In the genomic region with DNA sequence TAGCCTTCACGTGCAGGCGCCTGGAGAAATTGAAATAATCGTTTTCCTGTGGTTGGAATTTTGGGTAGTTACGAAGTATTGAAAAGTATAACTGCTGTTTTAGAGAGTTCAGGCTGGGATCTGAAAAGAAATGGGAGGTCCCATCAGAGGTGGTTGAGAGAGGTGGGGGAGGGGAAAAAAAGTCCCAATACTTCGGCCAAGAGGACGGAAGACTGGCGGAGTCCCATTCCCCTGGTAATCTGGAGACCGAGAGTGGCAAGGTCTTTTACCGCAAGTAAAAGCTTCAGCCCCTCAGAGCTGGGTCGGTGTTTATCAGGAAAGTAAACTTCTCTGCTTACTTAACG, we compare ENCODE assay signal across 8 mouse cellular contexts. TPM values are rescaled to one million over a fixed set of nuclear protein-coding genes. Genes with fewer than 3 reads are reported as not detected.
A peak's percentile ranks its signal among the peaks of the same experiment; 100 is the strongest.
DNase-seq lines count a peak whose midpoint lies in the region; ATAC-seq and TF ChIP-seq lines count a peak whose summit lies in the region.

No protein-coding gene starts in this region.

- no peaks in the 10 kb centered on the region for H3K9me3 ChIP-seq in lung, postnatal 0 days (ENCODE audit: low read length)
- H3K9me3 ChIP-seq in limb, embryonic 12.5 days, result no peaks in the 10 kb centered on the region

- no peak overlapping the region for H3K9ac ChIP-seq in lung, postnatal 0 days (replicated peaks; ENCODE audit: low read depth)
- no peak overlapping the region; the same call in 1 of the 2 replicates for H3K9ac ChIP-seq in limb, embryonic 12.5 days (replicated peaks)

- peak; percentile 28 for DNase-seq in CD4-positive, CD25-positive, alpha-beta regulatory T cell, adult 2 months (ENCODE audit: low read depth, low spot score)
- DNase-seq in lung, postnatal 0 days (ENCODE audit: low spot score), result no peak
- no peak for DNase-seq in lung, postnatal 25 days (ENCODE audit: low spot score)
- DNase-seq in cerebellum, adult 11-12 months, result no peak
- no peak for DNase-seq in spleen, postnatal 14 days (ENCODE audit: low spot score in 2 of 2)

- peak overlapping the region; percentile 39 for H3K4me3 ChIP-seq in lung, postnatal 0 days (ENCODE audit: low read depth, low read length)
- H3K4me3 ChIP-seq in limb, embryonic 12.5 days (replicated peaks), result peak overlapping the region; percentile 40
- H3K4me3 ChIP-seq in small intestine, adult 2 months (ENCODE audit: low read depth, low read length), result peak overlapping the region; percentile 68

- H3K4me1 ChIP-seq in lung, postnatal 0 days (ENCODE audit: insufficient read depth, low read depth, low read length), result peaks cover 11% of the 10 kb centered on the region; the same call in 1 of the 2 replicates
- peaks cover 19% of the 10 kb centered on the region for H3K4me1 ChIP-seq in limb, embryonic 12.5 days (replicated peaks)
- peaks cover 5% of the 10 kb centered on the region; the same call in 1 of the 2 replicates for H3K4me1 ChIP-seq in small intestine, adult 2 months (ENCODE audit: control insufficient read depth, insufficient read depth, insufficient read length, low read length)

- TF ChIP-seq EP300 in lung, postnatal 0 days (IDR thresholded peaks at IDR 0.05), result no peak

- no peak for TF ChIP-seq POLR2A in small intestine, adult 2 months (IDR thresholded peaks at IDR 0.05; ENCODE audit: low read depth, low read length)

- no peak for ATAC-seq in CD4-positive, CD25-positive, alpha-beta regulatory T cell, adult 4 months
- ATAC-seq in lung, postnatal 0 days, result no peak
- ATAC-seq in limb, embryonic 12.5 days (ENCODE audit: insufficient number of reproducible peaks, insufficient read depth, low FRiP score, low TSS enrichment, low read depth), result no peak

- H3K4me2 ChIP-seq in lung, postnatal 0 days (replicated peaks; ENCODE audit: low read depth, low read length), result peak overlapping the region; percentile 82
- peak overlapping the region; percentile 69 for H3K4me2 ChIP-seq in limb, embryonic 12.5 days

- H3K27me3 ChIP-seq in lung, postnatal 0 days (replicated peaks; ENCODE audit: insufficient read depth, low read length), result no peaks in the 10 kb centered on the region
- H3K27me3 ChIP-seq in limb, embryonic 12.5 days, result peaks cover 52% of the 10 kb centered on the region
- no peaks in the 10 kb centered on the region for H3K27me3 ChIP-seq in small intestine, adult 2 months (ENCODE audit: control insufficient read depth, insufficient read depth, low read length)

- no peak overlapping the region for H3K27ac ChIP-seq in lung, postnatal 0 days (ENCODE audit: low read length)
- no peak overlapping the region for H3K27ac ChIP-seq in limb, embryonic 12.5 days
- no peak overlapping the region for H3K27ac ChIP-seq in small intestine, adult 2 months (ENCODE audit: insufficient read depth, low read depth, low read length)

- no peaks in the 10 kb centered on the region for H3K36me3 ChIP-seq in lung, postnatal 0 days (ENCODE audit: insufficient read depth, low read length)
- no peaks in the 10 kb centered on the region for H3K36me3 ChIP-seq in limb, embryonic 12.5 days
- H3K36me3 ChIP-seq in small intestine, adult 2 months (ENCODE audit: control insufficient read depth, insufficient read depth, low read length), result no peaks in the 10 kb centered on the region

- no peak for TF ChIP-seq CTCF in lung, postnatal 0 days (IDR thresholded peaks at IDR 0.05)
- TF ChIP-seq CTCF in small intestine, adult 2 months (IDR thresholded peaks at IDR 0.05; ENCODE audit: extremely low read depth, insufficient read length, insufficient replicate concordance, low read depth, low read length), result no peak

- WGBS in lung, postnatal 0 days, result 2% methylated on average over 11 of the region's 11 CpGs
- WGBS in limb, embryonic 12.5 days, result 2% methylated on average over 11 of the region's 11 CpGs
- 15% methylated on average over 11 of the region's 11 CpGs for WGBS in small intestine, adult 2 months

RNA-seq across cellular contexts. Expression of a gene that starts 7.6 kb away (rescaled TPM):
- polyA plus RNA-seq in CD4-positive, CD25-positive, alpha-beta regulatory T cell, adult 4 months (2017; shearing (Covaris generic)), result not detected
- not detected in 2 replicates for polyA plus RNA-seq in lung, postnatal 0 days (2015; fragmentation: Nextera tagmentation; extraction: Ambion mirVana)
- not detected in 2 replicates for polyA plus RNA-seq in limb, embryonic 12.5 days (2016; fragmentation: Nextera tagmentation; extraction: Ambion mirVana)
- polyA plus RNA-seq in small intestine, adult 2 months (2012; rRNA removed), result not detected in 2 replicates

RNA-seq across cellular contexts. Expression of a gene that starts 24.1 kb away (rescaled TPM):
- polyA plus RNA-seq in CD4-positive, CD25-positive, alpha-beta regulatory T cell, adult 4 months (2017; shearing (Covaris generic)), result 1 to 10 TPM; 2.5 to 2.9 TPM
- polyA plus RNA-seq in lung, postnatal 0 days (2015; fragmentation: Nextera tagmentation; extraction: Ambion mirVana), result 3.1 and 3.7 TPM in 2 replicates
- 6.2 and 7.1 TPM in 2 replicates for polyA plus RNA-seq in limb, embryonic 12.5 days (2016; fragmentation: Nextera tagmentation; extraction: Ambion mirVana)
- polyA plus RNA-seq in small intestine, adult 2 months (2012; rRNA removed), result 0.90 and 1.2 TPM in 2 replicates

RNA-seq across cellular contexts. Expression of a gene that starts 53.5 kb away (rescaled TPM):
- polyA plus RNA-seq in CD4-positive, CD25-positive, alpha-beta regulatory T cell, adult 4 months (2017; shearing (Covaris generic)), result 10 to 100 TPM; 13.4 to 14.9 TPM
- polyA plus RNA-seq in lung, postnatal 0 days (2015; fragmentation: Nextera tagmentation; extraction: Ambion mirVana), result 6.1 and 6.5 TPM in 2 replicates
- 1.4 TPM in 2 replicates for polyA plus RNA-seq in limb, embryonic 12.5 days (2016; fragmentation: Nextera tagmentation; extraction: Ambion mirVana)
- polyA plus RNA-seq in small intestine, adult 2 months (2012; rRNA removed), result 11.3 and 84.1 TPM in 2 replicates
